Comparison of ENCODE assay signal across 9 mouse cellular contexts in genomic region chr4:22095257-22096031, GRCm38 (mm10).
A peak's percentile ranks its signal among the peaks of the same experiment; 100 is the strongest.
DNase-seq lines count a peak whose midpoint lies in the region; ATAC-seq lines count a peak whose summit lies in the region.
"Had no signal": no experiment of that assay in that cellular context is flagged by ENCODE, and none has a peak within 500 bp of the region (broad histone marks: within the 10 kb centered on the region; RNA-seq: fewer than 3 reads in every experiment).

No protein-coding gene starts in this region.

- H3K36me3 ChIP-seq in forebrain, embryonic 12.5 days (replicated peaks), result no peaks in the 10 kb centered on the region
- H3K36me3 ChIP-seq in kidney, embryonic 15.5 days, result no peaks in the 10 kb centered on the region

- ATAC-seq in forebrain, embryonic 12.5 days (ENCODE audit: low FRiP score), result peak; percentile 72
- no peak for ATAC-seq in kidney, embryonic 15.5 days (replicated peaks; ENCODE audit: low FRiP score)

- peaks cover 20% of the 10 kb centered on the region for H3K4me1 ChIP-seq in forebrain, embryonic 12.5 days
- H3K4me1 ChIP-seq in kidney, embryonic 15.5 days, result no peaks in the 10 kb centered on the region

- H3K4me2 ChIP-seq in forebrain, embryonic 12.5 days, result peak overlapping the region; percentile 31
- no peak overlapping the region for H3K4me2 ChIP-seq in kidney, embryonic 15.5 days
- H3K4me2 ChIP-seq: lung, embryonic 14.5 days had no signal

- H3K9ac ChIP-seq in forebrain, embryonic 12.5 days, result 0 out of 2 replicates have a peak overlapping the region, but pooled peaks have one; percentile 7
- no peak overlapping the region for H3K9ac ChIP-seq in kidney, embryonic 15.5 days
- H3K9ac ChIP-seq: lung, embryonic 14.5 days had no signal

- WGBS in forebrain, embryonic 12.5 days, result 32% methylated on average over 11 of the region's 11 CpGs
- WGBS in kidney, embryonic 15.5 days, result 42% methylated on average over 11 of the region's 11 CpGs

- no peaks in the 10 kb centered on the region for H3K27me3 ChIP-seq in forebrain, embryonic 12.5 days
- no peaks in the 10 kb centered on the region for H3K27me3 ChIP-seq in kidney, embryonic 15.5 days

- H3K4me3 ChIP-seq in forebrain, embryonic 12.5 days (replicated peaks), result no peak overlapping the region
- H3K4me3 ChIP-seq in kidney, embryonic 15.5 days (replicated peaks), result no peak overlapping the region

- H3K9me3 ChIP-seq in forebrain, embryonic 12.5 days, result no peaks in the 10 kb centered on the region
- no peaks in the 10 kb centered on the region for H3K9me3 ChIP-seq in kidney, embryonic 15.5 days (replicated peaks)

- DNase-seq in A20 (ENCODE audit: low read depth, low spot score), result peak; percentile 57
- DNase-seq in Muller cell, postnatal 12 days (ENCODE audit: inconsistent ontology term), result peak; percentile 63
- peak; percentile 15 for DNase-seq in mesoderm, embryonic 11.5 days (ENCODE audit: low read depth, low spot score)
- no peak for DNase-seq in ovary, postnatal 14 days (ENCODE audit: low spot score)
- DNase-seq in adrenal gland, adult 18-20 months (ENCODE audit: low spot score in 2 of 2), result no peak
- no peak for DNase-seq in cerebellum, postnatal 4 days (ENCODE audit: low spot score in 2 of 2)
- DNase-seq: lung, embryonic 14.5 days had no signal

- no peak overlapping the region for H3K27ac ChIP-seq in forebrain, embryonic 12.5 days
- H3K27ac ChIP-seq in kidney, embryonic 15.5 days, result no peak overlapping the region

Comparison
In these comparisons a context has a peak if more than half of its experiments do, and no peak if none do; other contexts are left out.
1. DNase-seq: peak in A20 (single experiment), Muller cell, postnatal 12 days (single experiment) and mesoderm, embryonic 11.5 days (single experiment); none in ovary, postnatal 14 days (single experiment), adrenal gland, adult 18-20 months (0 of 2) and cerebellum, postnatal 4 days (0 of 2).